Mouse (Mus musculus): Measurements from ENCODE around the gene Slc5a11.

DNA sequence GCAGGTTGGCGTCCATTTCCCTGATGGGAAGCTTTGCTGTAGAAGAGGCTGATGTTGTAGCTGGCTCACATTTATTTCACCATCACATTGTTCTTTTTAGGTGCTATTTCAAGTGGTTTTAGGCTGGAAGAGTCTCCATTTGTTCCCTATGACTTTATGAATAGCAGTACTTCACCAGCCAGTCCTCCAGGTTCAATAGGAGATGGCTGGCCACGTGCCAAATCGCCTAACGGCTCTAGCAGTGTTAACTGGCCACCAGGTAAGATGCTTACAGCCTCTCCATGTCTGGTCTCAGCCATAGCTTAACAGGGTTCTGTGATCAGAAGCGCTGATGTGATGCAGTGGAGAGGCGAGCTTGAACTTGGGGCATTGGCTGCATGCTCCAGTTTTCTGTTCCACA is 28.1 kb upstream of the Slc5a11 start:
- TF ChIP-seq POLR2A (IDR thresholded peaks at IDR 0.05; ENCODE audit: low read depth, low read length) (no peak), CTCF (conservative IDR thresholded peaks at IDR 0.05; ENCODE audit: insufficient read depth, insufficient read length, low read depth, low read length) (no peak)
